Mouse (Mus musculus): Measurements from ENCODE around the gene 1700019N19Rik. TPM values are rescaled to one million over a fixed set of nuclear protein-coding genes. Genes with fewer than 3 reads are reported as not detected.
A peak's percentile ranks its signal among the peaks of the same experiment; 100 is the strongest.

1700019N19Rik gene
- polyA plus RNA-seq, 1 experiment, result not detected

DNA sequence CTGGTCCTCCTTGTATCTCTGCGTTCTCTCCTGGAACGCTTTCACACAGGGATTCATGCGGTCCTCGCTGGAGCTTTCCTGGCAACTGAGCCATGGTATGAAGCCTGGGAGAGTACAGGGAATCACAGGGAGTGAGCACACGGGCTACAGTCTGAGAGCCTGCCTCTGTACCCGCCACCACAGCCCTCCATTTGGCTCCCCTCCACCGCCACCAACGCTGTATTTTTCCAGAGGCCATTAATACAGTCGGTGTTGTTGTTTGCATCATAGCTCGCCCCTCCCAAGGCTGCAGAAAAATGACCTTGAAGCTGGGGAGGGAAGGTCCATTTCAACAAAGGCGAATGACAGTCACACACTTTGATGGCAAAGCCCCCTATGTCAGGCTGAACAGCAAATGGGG is 5.1 kb downstream of the 1700019N19Rik start:
- WGBS, result 78% methylated on average over 11 of the region's 11 CpGs
- Histone ChIP-seq H3K4me1 (ENCODE audit: control insufficient read depth, insufficient read depth, low read length) (no peaks in the 10 kb centered on the region; the same call in 1 of the 2 replicates), H3K4me3 (replicated peaks; ENCODE audit: control insufficient read depth, low read depth, low read length) (no peak overlapping the region), H3K27ac (ENCODE audit: control insufficient read depth, insufficient read depth, low read depth, low read length, poor library complexity) (no peak overlapping the region)
- no peak for TF ChIP-seq POLR2A (IDR thresholded peaks at IDR 0.05; ENCODE audit: borderline replicate concordance, control insufficient read depth, low read depth, low read length)
- no peak for TF ChIP-seq CTCF (IDR thresholded peaks at IDR 0.05; ENCODE audit: control insufficient read depth, insufficient read depth, low read length)

DNA sequence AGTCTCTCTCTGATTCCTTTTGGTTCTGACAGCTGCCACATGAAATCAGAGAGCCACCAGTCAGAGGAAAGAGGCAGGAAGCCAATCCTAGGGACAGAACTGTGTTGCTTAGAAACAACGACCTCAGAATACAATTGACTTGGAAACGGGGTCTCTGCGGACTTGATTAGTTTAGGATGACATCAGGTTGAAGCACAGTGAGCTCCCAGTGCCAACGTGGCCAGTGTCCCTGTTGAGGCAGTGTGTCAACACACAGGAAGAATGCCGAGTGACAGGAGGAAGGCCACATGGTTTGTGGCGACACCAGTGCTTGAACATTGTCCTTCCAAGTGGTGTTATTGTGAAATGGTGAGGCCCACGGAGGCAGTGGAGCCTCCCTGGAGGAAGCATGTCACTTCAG is 10.3 kb downstream of the 1700019N19Rik start:
- TF ChIP-seq CTCF (IDR thresholded peaks at IDR 0.05; ENCODE audit: control insufficient read depth, insufficient read depth, low read length) (no peak), POLR2A (IDR thresholded peaks at IDR 0.05; ENCODE audit: borderline replicate concordance, control insufficient read depth, low read depth, low read length) (no peak)
- H3K4me3 ChIP-seq (replicated peaks; ENCODE audit: control insufficient read depth, low read depth, low read length), result no peak overlapping the region
- H3K4me1 ChIP-seq (ENCODE audit: control insufficient read depth, insufficient read depth, low read length), result peaks cover 1% of the 10 kb centered on the region; the same call in 1 of the 2 replicates
- no peak overlapping the region for H3K27ac ChIP-seq (ENCODE audit: control insufficient read depth, insufficient read depth, low read depth, low read length, poor library complexity)
- WGBS, result 16% methylated on average over 7 of the region's 7 CpGs

DNA sequence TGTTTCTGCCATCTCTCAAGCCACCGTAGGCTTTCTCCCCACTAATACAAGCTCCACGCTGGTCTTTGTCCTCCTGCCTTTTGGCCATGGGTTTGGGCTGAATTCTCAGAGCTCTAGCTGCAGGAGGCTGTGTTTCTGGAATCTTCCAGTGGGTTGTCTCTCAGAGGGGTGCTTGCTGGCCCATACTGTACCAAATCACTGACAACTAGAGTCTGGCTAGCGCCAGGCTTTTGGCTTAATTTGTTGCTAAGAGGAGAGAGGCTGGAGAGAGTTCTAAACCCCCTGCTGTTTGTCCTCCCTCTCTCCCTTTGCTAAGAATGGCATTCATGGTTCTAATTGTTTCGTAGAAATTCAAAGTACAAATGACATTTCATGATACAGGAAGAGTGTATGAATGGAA is 12.7 kb downstream of the 1700019N19Rik start:
- WGBS, result 72% methylated on average over 4 of the region's 4 CpGs
- peaks cover 1% of the 10 kb centered on the region; the same call in 1 of the 2 replicates for H3K4me1 ChIP-seq (ENCODE audit: control insufficient read depth, insufficient read depth, low read length)
- TF ChIP-seq CTCF (IDR thresholded peaks at IDR 0.05; ENCODE audit: control insufficient read depth, insufficient read depth, low read length), result no peak
- TF ChIP-seq POLR2A (IDR thresholded peaks at IDR 0.05; ENCODE audit: borderline replicate concordance, control insufficient read depth, low read depth, low read length), result no peak
- no peak overlapping the region for H3K27ac ChIP-seq (ENCODE audit: control insufficient read depth, insufficient read depth, low read depth, low read length, poor library complexity)
- H3K4me3 ChIP-seq (replicated peaks; ENCODE audit: control insufficient read depth, low read depth, low read length), result no peak overlapping the region

DNA sequence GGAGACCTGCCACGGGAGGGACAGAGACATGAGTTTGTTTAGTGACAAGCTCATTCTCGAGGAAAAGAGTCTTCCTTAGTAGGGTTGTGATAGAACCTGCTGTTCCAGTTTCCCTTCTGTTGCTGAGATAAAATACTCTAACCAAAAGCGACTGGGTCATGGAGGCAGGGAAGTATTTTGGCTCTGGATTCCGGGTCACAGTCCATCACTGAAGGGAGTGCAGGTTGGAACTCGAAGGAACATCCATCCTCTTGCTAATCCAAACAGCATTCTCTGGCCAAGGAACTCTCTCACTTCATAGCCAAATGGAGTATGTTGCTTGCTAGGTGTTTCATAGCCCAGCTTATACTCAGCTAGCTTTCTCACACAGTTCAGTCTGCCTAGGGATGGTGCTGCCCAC is 17.8 kb downstream of the 1700019N19Rik start:
- no peak overlapping the region for H3K27ac ChIP-seq (ENCODE audit: control insufficient read depth, insufficient read depth, low read depth, low read length, poor library complexity)
- no peak for TF ChIP-seq POLR2A (IDR thresholded peaks at IDR 0.05; ENCODE audit: borderline replicate concordance, control insufficient read depth, low read depth, low read length)
- TF ChIP-seq CTCF (IDR thresholded peaks at IDR 0.05; ENCODE audit: control insufficient read depth, insufficient read depth, low read length), result no peak
- H3K4me3 ChIP-seq (replicated peaks; ENCODE audit: control insufficient read depth, low read depth, low read length), result no peak overlapping the region
- H3K4me1 ChIP-seq (ENCODE audit: control insufficient read depth, insufficient read depth, low read length), result no peaks in the 10 kb centered on the region
- 69% methylated on average over 5 of the region's 5 CpGs for WGBS

DNA sequence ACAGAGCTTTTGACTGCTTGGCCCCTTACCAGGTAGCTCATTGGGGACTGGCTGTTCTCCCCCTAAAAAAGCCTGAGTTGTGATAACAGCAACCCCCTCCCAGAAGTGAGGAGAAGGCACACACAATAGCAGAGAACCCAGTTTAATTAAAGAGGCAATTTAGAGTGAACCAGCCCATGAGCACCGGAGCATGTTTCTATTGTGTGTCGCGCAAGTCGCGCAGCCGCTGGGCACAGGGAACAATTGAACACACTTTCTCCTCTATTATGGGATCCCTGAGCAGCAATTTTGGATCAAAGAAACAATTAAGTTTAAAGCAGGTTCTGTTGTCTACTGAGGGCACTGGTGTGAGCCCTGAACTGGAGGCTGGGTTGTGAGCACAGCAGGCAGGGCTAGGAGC is 26.9 kb downstream of the 1700019N19Rik start:
- TF ChIP-seq CTCF (IDR thresholded peaks at IDR 0.05; ENCODE audit: control insufficient read depth, insufficient read depth, low read length), result no peak
- no peak for TF ChIP-seq POLR2A (IDR thresholded peaks at IDR 0.05; ENCODE audit: borderline replicate concordance, control insufficient read depth, low read depth, low read length)
- H3K4me3 ChIP-seq (replicated peaks; ENCODE audit: control insufficient read depth, low read depth, low read length), result no peak overlapping the region
- H3K27ac ChIP-seq (ENCODE audit: control insufficient read depth, insufficient read depth, low read depth, low read length, poor library complexity), result no peak overlapping the region
- H3K4me1 ChIP-seq (ENCODE audit: control insufficient read depth, insufficient read depth, low read length), result no peaks in the 10 kb centered on the region
- WGBS, result 93% methylated on average over 6 of the region's 6 CpGs

- Histone ChIP-seq H3K27ac (ENCODE audit: control insufficient read depth, insufficient read depth, low read depth, low read length, poor library complexity) (no peak overlapping the region), H3K4me3 (replicated peaks; ENCODE audit: control insufficient read depth, low read depth, low read length) (no peak overlapping the region), H3K4me1 (ENCODE audit: control insufficient read depth, insufficient read depth, low read length) (no peaks in the 10 kb centered on the region)
- no peak for TF ChIP-seq POLR2A (IDR thresholded peaks at IDR 0.05; ENCODE audit: borderline replicate concordance, control insufficient read depth, low read depth, low read length)
- peak; percentile 34; the same call in 1 of the 2 replicates for TF ChIP-seq CTCF (IDR thresholded peaks at IDR 0.05; ENCODE audit: control insufficient read depth, insufficient read depth, low read length)
- 18% methylated on average over 12 of the region's 12 CpGs for WGBS
Measured at GRCm38 (mm10) chr19:58762848-58763541, 31.3 kb downstream of the 1700019N19Rik start.

GRCm38 (mm10) chr19:58762316-58762715 is 31.9 kb downstream of the 1700019N19Rik start:
- TF ChIP-seq CTCF (IDR thresholded peaks at IDR 0.05; ENCODE audit: control insufficient read depth, insufficient read depth, low read length) (no peak), POLR2A (IDR thresholded peaks at IDR 0.05; ENCODE audit: borderline replicate concordance, control insufficient read depth, low read depth, low read length) (no peak)
- H3K4me1 ChIP-seq (ENCODE audit: control insufficient read depth, insufficient read depth, low read length), result no peaks in the 10 kb centered on the region
- WGBS, result 24% methylated on average over 6 of the region's 6 CpGs
- no peak overlapping the region for H3K27ac ChIP-seq (ENCODE audit: control insufficient read depth, insufficient read depth, low read depth, low read length, poor library complexity)
- no peak overlapping the region for H3K4me3 ChIP-seq (replicated peaks; ENCODE audit: control insufficient read depth, low read depth, low read length)

DNA sequence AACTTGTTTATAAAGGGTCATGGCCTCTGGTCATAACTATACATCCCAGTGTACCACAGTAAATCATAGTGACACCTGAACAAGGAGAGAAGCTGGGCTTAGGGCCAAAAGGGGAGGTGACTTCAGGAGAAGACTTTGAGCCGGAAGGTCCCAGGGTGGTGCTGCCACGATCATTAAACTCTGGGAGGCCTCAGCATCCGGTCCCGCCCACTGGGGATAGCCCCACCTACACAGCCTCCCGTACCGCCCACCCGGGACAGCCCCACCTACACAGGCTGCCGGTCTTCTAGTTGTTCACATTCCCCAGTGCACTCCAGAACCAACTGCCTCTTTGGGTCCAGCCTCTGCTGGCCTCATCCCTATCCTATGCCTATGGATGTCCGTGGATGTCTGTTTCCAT is 34.8 kb downstream of the 1700019N19Rik start, which contains the start of gene Pnliprp2:
TSS of gene Pnliprp2 (plus strand) at position 297 of the 400 bp plus-strand sequence.
- WGBS, result 55% methylated on average over 9 of the region's 9 CpGs
- no peak within 1 kb of the TSS for H3K4me3 ChIP-seq (replicated peaks; ENCODE audit: control insufficient read depth, low read depth, low read length)

More for the DNA sequence above, 34.8 kb downstream of the 1700019N19Rik start, which contains the start of gene Pnliprp2:
- TF ChIP-seq CTCF (IDR thresholded peaks at IDR 0.05; ENCODE audit: control insufficient read depth, insufficient read depth, low read length), result no peak
- TF ChIP-seq POLR2A (IDR thresholded peaks at IDR 0.05; ENCODE audit: borderline replicate concordance, control insufficient read depth, low read depth, low read length), result no peak
- no peaks in the 10 kb centered on the region for H3K4me1 ChIP-seq (ENCODE audit: control insufficient read depth, insufficient read depth, low read length)
- H3K27ac ChIP-seq (ENCODE audit: control insufficient read depth, insufficient read depth, low read depth, low read length, poor library complexity), result no peak within 1 kb of the TSS
